Mouse (Mus musculus) ES-Bruce4 (cell line): ENCODE data around the gene Prlr.

Experiments used
- CTCF ChIP-seq: IDR thresholded peaks from one replicate; pipeline ENCODE4 v1.8.1; 2011; ENCODE audit warnings: low read depth, low read length
- EP300 ChIP-seq: IDR thresholded peaks from 2 replicates; pipeline ENCODE4 v1.6.1; 2011; ENCODE audit warnings: low read depth, low read length; ENCODE audit not compliant: insufficient read depth
- POLR2A ChIP-seq: IDR thresholded peaks from one replicate; pipeline ENCODE4 v1.8.1; 2011; ENCODE audit warnings: low read length; ENCODE audit not compliant: insufficient read depth

- TF ChIP-seq CTCF (no peak), POLR2A (no peak), EP300 (no peak)
Observed at GRCm38 (mm10) chr15:10387263-10387662, 210.2 kb downstream of the Prlr start.
